Mouse (Mus musculus) erythroblast, embryonic 14.5 days (primary cell): ENCODE results near the gene Ncoa7. TPM values are rescaled to one million over a fixed set of nuclear protein-coding genes. Genes with fewer than 3 reads are reported as not detected.
"Not testable (repeated sequence)": the region's sequence is repeated elsewhere in the genome, so short reads cannot be mapped to it uniquely, and the experiment has no call there.

Experiments used
- H3K27me3 ChIP-seq: 2 replicates; pipeline ENCODE4 v1.6.1; 2012; ENCODE audit warnings: inconsistent platforms; ENCODE audit not compliant: control insufficient read depth
- H3K36me3 ChIP-seq: 2 replicates; pipeline ENCODE4 v1.6.1; 2012; ENCODE audit warnings: mild to moderate bottlenecking, inconsistent platforms; ENCODE audit not compliant: control insufficient read depth
- H3K4me1 ChIP-seq: 2 replicates; pipeline ENCODE4 v1.6.1; 2012; ENCODE audit warnings: inconsistent platforms; ENCODE audit not compliant: control insufficient read depth
- H3K4me3 ChIP-seq: replicated peaks from 2 replicates; pipeline ENCODE3; 2012; ENCODE audit warnings: moderate library complexity, mild to moderate bottlenecking, inconsistent platforms
- H3K9me3 ChIP-seq: 2 replicates; pipeline ENCODE4 v1.6.1; 2012; ENCODE audit warnings: low read length, inconsistent platforms, mixed read lengths; ENCODE audit not compliant: control insufficient read depth
- GATA1 ChIP-seq: IDR thresholded peaks from 2 replicates; pipeline ENCODE4 v1.6.1; 2012; ENCODE audit warnings: low read length, inconsistent platforms, mixed read lengths
- TAL1 ChIP-seq: IDR thresholded peaks from 3 replicates; pipeline ENCODE4 v1.6.1; 2012; ENCODE audit warnings: low read length, inconsistent platforms, mixed read lengths
- polyA plus RNA-seq: library from polyadenylated mRNA; stranded (reverse); fragments of >175 nt; gene quantifications from 2 replicates; pipeline ENCODE4 v1.2.3, GENCODE M21; 2012

The Ncoa7 gene
- polyA plus RNA-seq, 1 experiment = 4.3 TPM

GRCm38 (mm10) chr10:30791016-30791415 lies 12.1 kb downstream of the Ncoa7 start:
- H3K27me3 ChIP-seq = no peaks in the 10 kb centered on the region
- H3K4me3 ChIP-seq = no peak overlapping the region
- peaks cover 45% of the 10 kb centered on the region for H3K4me1 ChIP-seq
- TF ChIP-seq GATA1 (no peak), TAL1 (no peak)
- peaks cover 7% of the 10 kb centered on the region for H3K9me3 ChIP-seq
- peaks cover 66% of the 10 kb centered on the region for H3K36me3 ChIP-seq

- H3K36me3 ChIP-seq = peaks cover 60% of the 10 kb centered on the region
- H3K9me3 ChIP-seq = peaks cover 5% of the 10 kb centered on the region
- TF ChIP-seq TAL1 (no peak), GATA1 (no peak)
- H3K4me3 ChIP-seq = no peak overlapping the region
- H3K4me1 ChIP-seq = peaks cover 51% of the 10 kb centered on the region
- H3K27me3 ChIP-seq = no peaks in the 10 kb centered on the region
These were observed 13.6 kb downstream of the Ncoa7 start for GRCm38 (mm10) chr10:30789521-30789920.

GRCm38 (mm10) chr10:30788340-30788721 lies 14.8 kb downstream of the Ncoa7 start:
- peaks cover 61% of the 10 kb centered on the region for H3K4me1 ChIP-seq
- peaks cover 63% of the 10 kb centered on the region for H3K36me3 ChIP-seq
- no peaks in the 10 kb centered on the region for H3K27me3 ChIP-seq
- no peak overlapping the region for H3K4me3 ChIP-seq
- TF ChIP-seq GATA1 = no peak
- TF ChIP-seq TAL1 = no peak
- H3K9me3 ChIP-seq = no peaks in the 10 kb centered on the region

GRCm38 (mm10) chr10:30787684-30788339 lies 15.3 kb downstream of the Ncoa7 start:
- TF ChIP-seq GATA1 (no peak), TAL1 (no peak)
- H3K9me3 ChIP-seq = no peaks in the 10 kb centered on the region
- no peaks in the 10 kb centered on the region for H3K27me3 ChIP-seq
- H3K4me3 ChIP-seq = no peak overlapping the region
- H3K4me1 ChIP-seq = peaks cover 66% of the 10 kb centered on the region
- peaks cover 65% of the 10 kb centered on the region for H3K36me3 ChIP-seq

- Histone ChIP-seq H3K27me3 (no peaks in the 10 kb centered on the region), H3K36me3 (peaks cover 78% of the 10 kb centered on the region), H3K9me3 (no peaks in the 10 kb centered on the region), H3K4me1 (peaks cover 69% of the 10 kb centered on the region), H3K4me3 (no peak overlapping the region)
- TF ChIP-seq GATA1 = no peak
- no peak for TF ChIP-seq TAL1
These were observed 16.9 kb downstream of the Ncoa7 start for GRCm38 (mm10) chr10:30786103-30786754.

GRCm38 (mm10) chr10:30780921-30781320 lies 22.2 kb downstream of the Ncoa7 start:
- Histone ChIP-seq H3K36me3 (peaks cover 75% of the 10 kb centered on the region), H3K4me1 (peaks cover 32% of the 10 kb centered on the region)
- not testable (repeated sequence) for H3K9me3 ChIP-seq

GRCm38 (mm10) chr10:30778240-30778639 lies 24.9 kb downstream of the Ncoa7 start:
- no peak for TF ChIP-seq GATA1
- no peak for TF ChIP-seq TAL1
- Histone ChIP-seq H3K4me1 (peaks cover 27% of the 10 kb centered on the region), H3K36me3 (peaks cover 71% of the 10 kb centered on the region), H3K27me3 (no peaks in the 10 kb centered on the region), H3K4me3 (no peak overlapping the region), H3K9me3 (no peaks in the 10 kb centered on the region)

More at GRCm38 (mm10) chr10:30780921-30781320, 22.2 kb downstream of the Ncoa7 start:
- H3K4me3 ChIP-seq, H3K27me3 ChIP-seq: not testable (repeated sequence)

GRCm38 (mm10) chr10:30775987-30776386 lies 27.1 kb downstream of the Ncoa7 start:
- no peaks in the 10 kb centered on the region for H3K9me3 ChIP-seq
- TF ChIP-seq TAL1 = no peak
- TF ChIP-seq GATA1 = no peak

GRCm38 (mm10) chr10:30775568-30775967 lies 27.6 kb downstream of the Ncoa7 start:
- H3K4me3 ChIP-seq = no peak overlapping the region
- peaks cover 23% of the 10 kb centered on the region for H3K4me1 ChIP-seq
- no peaks in the 10 kb centered on the region for H3K27me3 ChIP-seq
- no peaks in the 10 kb centered on the region for H3K9me3 ChIP-seq
- TF ChIP-seq TAL1 = no peak
- no peak for TF ChIP-seq GATA1
- peaks cover 69% of the 10 kb centered on the region for H3K36me3 ChIP-seq

More at GRCm38 (mm10) chr10:30775987-30776386, 27.1 kb downstream of the Ncoa7 start:
- Histone ChIP-seq H3K4me1 (peaks cover 24% of the 10 kb centered on the region), H3K36me3 (peaks cover 69% of the 10 kb centered on the region), H3K4me3 (no peak overlapping the region), H3K27me3 (no peaks in the 10 kb centered on the region)
